Mouse (Mus musculus) urinary bladder, postnatal 0 days (tissue): Measurements from ENCODE around the gene Fryl. TPM values are rescaled to one million over a fixed set of nuclear protein-coding genes. Genes with fewer than 3 reads are reported as not detected.

Experiments
- polyA plus RNA-seq: library from polyadenylated mRNA; unstranded; fragments of >200 nt; fragmentation: Nextera tagmentation; extraction: Ambion mirVana; gene quantifications from 2 replicates; pipeline ENCODE4 v1.2.1, GENCODE M21; 2015

Fryl gene
- polyA plus RNA-seq, result 14.4 and 17.9 TPM in 2 replicates

GRCm38 (mm10) chr5:73256352-73257065, at the start of gene Fryl:
Gene Fryl, minus strand, starts transcription at chr5:73256619.

GRCm38 (mm10) chr5:73292502-73293457, 36.4 kb upstream of the Fryl start, which contains the start of gene Ociad1:
Gene Ociad1, plus strand, starts transcription at chr5:73292784.

GRCm38 (mm10) chr5:73006784-73007581, 249.4 kb downstream of the Fryl start, which contains the start of gene Slc10a4:
Gene Slc10a4, plus strand, starts transcription at chr5:73006883.

GRCm38 (mm10) chr5:72974602-72975001, 281.8 kb downstream of the Fryl start, which contains the start of gene Gm10135:
Gene Gm10135, minus strand, starts transcription at chr5:72974702.

Other genes starting within 250 kb of the Fryl start
- gene Slc10a4, start 249.7 kb downstream of the Fryl start, polyA plus RNA-seq, result 0.13 and 0.27 TPM in 2 replicates
- gene Ociad1, start 36.2 kb upstream of the Fryl start, polyA plus RNA-seq, result 209 and 210 TPM in 2 replicates
- gene Ociad2, start 84.4 kb upstream of the Fryl start, polyA plus RNA-seq, result 39.5 and 51.5 TPM in 2 replicates
- gene Cwh43, start 149.5 kb upstream of the Fryl start, polyA plus RNA-seq, result 0.23 and 0.28 TPM in 2 replicates
- 9.6 and 13.3 TPM in 2 replicates for gene Dcun1d4, start 224.4 kb upstream of the Fryl start, polyA plus RNA-seq